Comparison of ENCODE assay signal across 10 mouse cellular contexts in the genomic region with DNA sequence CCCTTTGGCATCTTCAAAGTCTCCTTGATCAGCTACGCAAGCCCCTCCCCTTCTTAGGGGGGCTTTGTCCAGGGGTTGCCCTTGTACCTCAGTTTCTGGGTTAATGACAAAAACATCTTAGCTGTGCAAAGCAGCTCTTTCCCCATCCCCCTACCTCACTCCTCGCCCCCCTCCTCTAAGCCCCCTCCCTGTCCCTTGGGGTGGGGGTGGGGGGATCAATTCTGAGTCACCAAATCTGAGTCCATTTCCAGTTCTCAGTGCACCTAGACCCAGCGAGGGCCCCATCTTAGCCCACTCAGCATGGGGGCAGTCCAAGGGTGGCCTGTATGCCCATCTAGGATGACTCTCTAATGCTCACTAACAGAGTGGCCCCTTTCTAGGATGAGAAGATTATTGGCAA. TPM values are rescaled to one million over a fixed set of nuclear protein-coding genes. Genes with fewer than 3 reads are reported as not detected.
DNase-seq lines count a peak whose midpoint lies in the region; ATAC-seq and TF ChIP-seq lines count a peak whose summit lies in the region.
"Had no signal": no experiment of that assay in that cellular context is flagged by ENCODE, and none has a peak within 500 bp of the region (broad histone marks: within the 10 kb centered on the region; RNA-seq: fewer than 3 reads in every experiment).

No protein-coding gene starts in this region.

- peak overlapping the region; percentile 75; the same call in 1 of the 2 replicates for H3K9ac ChIP-seq in heart, postnatal 0 days (replicated peaks; ENCODE audit: low read depth, low read length)
- no peak overlapping the region; the same call in 1 of the 2 replicates for H3K9ac ChIP-seq in liver, postnatal 0 days (replicated peaks)

- H3K9me3 ChIP-seq in E14TG2a.4 (ENCODE audit: low read length), result no peaks in the 10 kb centered on the region
- H3K9me3 ChIP-seq in heart, postnatal 0 days (replicated peaks; ENCODE audit: control insufficient read depth, low read length), result no peaks in the 10 kb centered on the region
- H3K9me3 ChIP-seq in liver, postnatal 0 days (ENCODE audit: low read length), result no peaks in the 10 kb centered on the region

- no peak for ATAC-seq in heart, postnatal 0 days (ENCODE audit: insufficient read depth, low read depth)
- no peak for ATAC-seq in liver, postnatal 0 days
- ATAC-seq: CD4-positive, CD25-positive, alpha-beta regulatory T cell, adult 4 months had no signal

- peak overlapping the region; percentile 92 for H3K4me3 ChIP-seq in gastrocnemius, adult 2 months
- H3K4me3 ChIP-seq in E14TG2a.4 (replicated peaks; ENCODE audit: low read length), result peak overlapping the region; percentile 89
- H3K4me3 ChIP-seq in heart, postnatal 0 days (ENCODE audit: low read depth, low read length), result no peak overlapping the region
- H3K4me3 ChIP-seq in liver, postnatal 0 days (ENCODE audit: low read depth, low read length), result peak overlapping the region; percentile 74

- TF ChIP-seq EP300 in heart, postnatal 0 days (IDR thresholded peaks at IDR 0.05; ENCODE audit: low read depth), result no peak
- TF ChIP-seq EP300 in liver, postnatal 0 days (IDR thresholded peaks at IDR 0.05; ENCODE audit: low read depth), result no peak

- 76% methylated on average over 3 of the region's 3 CpGs for WGBS in heart, postnatal 0 days
- 80% methylated on average over 3 of the region's 3 CpGs for WGBS in liver, postnatal 0 days (ENCODE audit: insufficient replicate concordance)

- peaks cover 12% of the 10 kb centered on the region for H3K27me3 ChIP-seq in E14TG2a.4 (ENCODE audit: insufficient read depth, low read length)
- peaks cover 5% of the 10 kb centered on the region; the same call in 1 of the 2 replicates for H3K27me3 ChIP-seq in heart, postnatal 0 days (ENCODE audit: control insufficient read depth, insufficient read depth, low read length)
- H3K27me3 ChIP-seq in liver, postnatal 0 days (ENCODE audit: insufficient read depth, low read length), result 0 out of 2 replicates have a peak, but pooled peaks cover 4% of the 10 kb centered on the region

- intact Hi-C loops in gastrocnemius, adult 2 months (cut with DNase I), result no loop called here

- peaks cover 73% of the 10 kb centered on the region for H3K4me1 ChIP-seq in E14TG2a.4 (replicated peaks; ENCODE audit: low read depth, low read length)
- peaks cover 13% of the 10 kb centered on the region for H3K4me1 ChIP-seq in heart, postnatal 0 days (ENCODE audit: control insufficient read depth, insufficient read depth)
- H3K4me1 ChIP-seq in liver, postnatal 0 days (ENCODE audit: insufficient read depth), result peaks cover 15% of the 10 kb centered on the region

- peaks cover 42% of the 10 kb centered on the region for H3K36me3 ChIP-seq in E14TG2a.4 (ENCODE audit: insufficient read depth, low read length)
- peaks cover 21% of the 10 kb centered on the region for H3K36me3 ChIP-seq in heart, postnatal 0 days (replicated peaks; ENCODE audit: control insufficient read depth, insufficient read depth, low read length)
- peaks cover 10% of the 10 kb centered on the region for H3K36me3 ChIP-seq in liver, postnatal 0 days (replicated peaks; ENCODE audit: insufficient read depth, low read length)

- H3K27ac ChIP-seq in gastrocnemius, adult 2 months, result no peak overlapping the region
- H3K27ac ChIP-seq in heart, postnatal 0 days (ENCODE audit: low read depth), result no peak overlapping the region
- no peak overlapping the region for H3K27ac ChIP-seq in liver, postnatal 0 days (ENCODE audit: low read depth)

- no peak for DNase-seq in gastrocnemius, adult 2 months
- DNase-seq in gastrocnemius, postnatal 4 days (ENCODE audit: low spot score in 2 of 2), result no peak
- DNase-seq in heart, postnatal 0 days (ENCODE audit: low spot score), result no peak
- no peak for DNase-seq in liver, postnatal 0 days
- DNase-seq in ovary, postnatal 10 days (ENCODE audit: low spot score), result no peak
- no peak for DNase-seq in natural killer cell, adult 2 months (ENCODE audit: low spot score in 2 of 2)
- no peak for DNase-seq in kidney, postnatal 10 days

- no peak for TF ChIP-seq CTCF in gastrocnemius, adult 2 months (IDR thresholded peaks at IDR 0.05)
- TF ChIP-seq CTCF in E14TG2a.4 (conservative IDR thresholded peaks at IDR 0.05; ENCODE audit: low read length), result no peak
- no peak for TF ChIP-seq CTCF in heart, postnatal 0 days (IDR thresholded peaks at IDR 0.05; ENCODE audit: low read depth)
- no peak for TF ChIP-seq CTCF in liver, postnatal 0 days (IDR thresholded peaks at IDR 0.05; ENCODE audit: low read depth)

- no peak overlapping the region for H3K4me2 ChIP-seq in heart, postnatal 0 days (ENCODE audit: low read depth, low read length)
- H3K4me2 ChIP-seq in liver, postnatal 0 days (ENCODE audit: low read depth, low read length), result peak overlapping the region; percentile 93

RNA-seq across cellular contexts. Expression of a gene that starts 1.7 kb away (rescaled TPM):
- 1 to 10 TPM; 6.4 to 8.6 TPM for total RNA-seq in gastrocnemius, adult 2 months (2021)
- 10 to 100 TPM; 16.4 to 27.7 TPM for total RNA-seq in gastrocnemius, postnatal 4 days (2021)
- 3.1 and 6.0 TPM in 2 replicates for total RNA-seq in heart, postnatal 0 days (2014; rRNA removed; ENCODE audit: low replicate concordance)
- 4.1 and 4.3 TPM in 2 replicates for polyA plus RNA-seq in heart, postnatal 0 days (2015; fragmentation: Nextera tagmentation; extraction: Ambion mirVana)
- polyA plus RNA-seq in liver, postnatal 0 days (2015; fragmentation: Nextera tagmentation; extraction: Ambion mirVana), result 1.4 TPM in 2 replicates

RNA-seq across cellular contexts. Expression of a gene that starts 8.0 kb away (rescaled TPM):
- total RNA-seq in gastrocnemius, adult 2 months (2021), result 1 to 10 TPM; 2.8 to 3.8 TPM
- total RNA-seq in gastrocnemius, postnatal 4 days (2021), result 1 to 10 TPM; 4.5 to 6.1 TPM
- total RNA-seq in heart, postnatal 0 days (2014; rRNA removed; ENCODE audit: low replicate concordance), result 4.0 and 4.7 TPM in 2 replicates
- 3.4 and 3.5 TPM in 2 replicates for polyA plus RNA-seq in heart, postnatal 0 days (2015; fragmentation: Nextera tagmentation; extraction: Ambion mirVana)
- polyA plus RNA-seq in liver, postnatal 0 days (2015; fragmentation: Nextera tagmentation; extraction: Ambion mirVana), result 1.5 and 1.6 TPM in 2 replicates

RNA-seq across cellular contexts. Expression of a gene that starts 17.4 kb away (rescaled TPM):
- total RNA-seq in gastrocnemius, adult 2 months (2021), result 100 to 1,000 TPM; 321 to 322 TPM
- 100 to 1,000 TPM; 441 to 517 TPM for total RNA-seq in gastrocnemius, postnatal 4 days (2021)
- 1.8 and 2.0 TPM in 2 replicates for total RNA-seq in heart, postnatal 0 days (2014; rRNA removed; ENCODE audit: low replicate concordance)
- polyA plus RNA-seq in heart, postnatal 0 days (2015; fragmentation: Nextera tagmentation; extraction: Ambion mirVana), result 0.56 and 0.65 TPM in 2 replicates
- 0.05 and 0.79 TPM in 2 replicates for polyA plus RNA-seq in liver, postnatal 0 days (2015; fragmentation: Nextera tagmentation; extraction: Ambion mirVana)
- total RNA-seq: neutrophil, adult 5-6 weeks had no signal

RNA-seq across cellular contexts. Expression of a gene that starts 22.9 kb away (rescaled TPM):
- 10 to 100 TPM; 21.6 to 28.3 TPM for total RNA-seq in gastrocnemius, adult 2 months (2021)
- 10 to 100 TPM; 27.9 to 32.2 TPM for total RNA-seq in gastrocnemius, postnatal 4 days (2021)
- total RNA-seq in heart, postnatal 0 days (2014; rRNA removed; ENCODE audit: low replicate concordance), result 5.0 and 11.9 TPM in 2 replicates
- 3.5 and 3.8 TPM in 2 replicates for polyA plus RNA-seq in heart, postnatal 0 days (2015; fragmentation: Nextera tagmentation; extraction: Ambion mirVana)
- polyA plus RNA-seq in liver, postnatal 0 days (2015; fragmentation: Nextera tagmentation; extraction: Ambion mirVana), result 1.2 and 1.5 TPM in 2 replicates

RNA-seq across cellular contexts. Expression of a gene that starts 47.7 kb away (rescaled TPM):
- total RNA-seq in gastrocnemius, adult 2 months (2021), result 10 to 100 TPM; 51.8 to 55.7 TPM
- 100 to 1,000 TPM; 126 to 128 TPM for total RNA-seq in gastrocnemius, postnatal 4 days (2021)
- 82.6 and 104 TPM in 2 replicates for total RNA-seq in heart, postnatal 0 days (2014; rRNA removed; ENCODE audit: low replicate concordance)
- polyA plus RNA-seq in heart, postnatal 0 days (2015; fragmentation: Nextera tagmentation; extraction: Ambion mirVana), result 177 and 180 TPM in 2 replicates
- 136 and 143 TPM in 2 replicates for polyA plus RNA-seq in liver, postnatal 0 days (2015; fragmentation: Nextera tagmentation; extraction: Ambion mirVana)

Comparison
In these comparisons a context has a peak if more than half of its experiments do, and no peak if none do; other contexts are left out.
1. RNA of a gene that starts 17.4 kb away (total RNA-seq): 441 to 517 TPM in gastrocnemius, postnatal 4 days and 321 to 322 TPM in gastrocnemius, adult 2 months; 1.8 to 2.0 TPM in heart, postnatal 0 days; every median in the first group is over 100 times any median in the second.